Mouse (Mus musculus) spleen, adult 12 weeks (tissue): Measurements from ENCODE around the gene Bard1.

Experiments
- DNase-seq: peaks from one replicate; pipeline ENCODE4 v3.0.0; 2022; ENCODE audit warnings: low spot score

The Bard1 gene

DNA sequence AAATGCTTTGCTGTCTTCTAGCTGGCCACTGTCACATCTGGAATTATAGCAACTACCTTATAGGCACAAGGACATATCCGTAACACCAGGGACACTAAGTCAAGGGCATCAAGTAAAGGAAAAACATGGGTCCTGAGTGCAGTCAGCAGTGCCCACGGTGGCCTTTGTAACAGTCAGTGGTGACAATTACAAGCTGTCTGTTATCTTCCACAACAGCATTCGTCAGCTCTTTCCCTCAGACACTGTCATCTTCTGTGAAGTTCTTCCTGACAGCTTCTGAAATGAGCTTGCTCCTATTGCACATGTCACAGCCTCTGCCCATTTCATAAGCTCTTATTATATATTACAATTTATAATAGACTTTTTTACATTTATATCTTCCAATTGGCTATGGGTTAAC is 50.7 kb downstream of the Bard1 start:
- DNase-seq: no peak

DNA sequence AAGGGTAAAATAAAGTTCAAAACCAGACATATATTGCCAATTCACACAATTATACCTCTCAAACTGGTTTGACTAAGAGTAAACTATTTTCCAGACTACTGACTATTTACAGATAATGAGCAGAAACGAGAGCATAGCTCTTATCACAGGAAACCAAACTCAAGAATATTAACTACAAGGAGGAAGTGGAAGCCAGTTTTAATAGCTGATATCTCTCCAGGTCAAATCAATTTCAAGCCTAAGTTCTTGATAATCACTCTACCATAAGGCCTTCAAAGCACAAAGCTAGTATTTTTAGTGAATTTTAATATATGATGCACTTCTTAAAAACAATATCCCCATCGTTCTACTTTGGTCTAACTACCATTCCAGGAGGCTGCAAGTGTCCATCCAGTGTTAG is 57.8 kb downstream of the Bard1 start:
- DNase-seq: no peak

DNA sequence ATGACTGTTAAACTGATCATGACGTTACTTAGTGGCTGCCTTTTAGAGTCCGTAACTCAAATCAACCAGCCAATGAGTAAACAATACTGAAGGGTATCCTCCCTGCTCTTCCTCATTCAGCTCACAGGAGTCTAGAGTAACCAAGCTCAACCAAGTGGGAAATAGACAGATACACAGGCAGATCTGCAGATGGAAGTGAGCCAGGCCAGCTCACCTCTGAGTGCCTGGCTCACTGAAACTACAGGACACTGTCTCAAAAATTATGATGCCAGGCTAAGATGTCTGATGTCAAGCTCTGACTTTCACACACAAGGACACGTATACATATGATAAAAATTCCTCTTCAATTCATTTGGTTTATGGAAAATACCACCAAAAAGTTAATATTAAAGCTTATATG is 59.0 kb downstream of the Bard1 start:
- DNase-seq: no peak

- DNase-seq: no peak
Measured at GRCm38 (mm10) chr1:71036999-71037398, 65.9 kb downstream of the Bard1 start.

- no peak for DNase-seq
Measured at GRCm38 (mm10) chr1:71035565-71035964, 67.4 kb downstream of the Bard1 start.

DNA sequence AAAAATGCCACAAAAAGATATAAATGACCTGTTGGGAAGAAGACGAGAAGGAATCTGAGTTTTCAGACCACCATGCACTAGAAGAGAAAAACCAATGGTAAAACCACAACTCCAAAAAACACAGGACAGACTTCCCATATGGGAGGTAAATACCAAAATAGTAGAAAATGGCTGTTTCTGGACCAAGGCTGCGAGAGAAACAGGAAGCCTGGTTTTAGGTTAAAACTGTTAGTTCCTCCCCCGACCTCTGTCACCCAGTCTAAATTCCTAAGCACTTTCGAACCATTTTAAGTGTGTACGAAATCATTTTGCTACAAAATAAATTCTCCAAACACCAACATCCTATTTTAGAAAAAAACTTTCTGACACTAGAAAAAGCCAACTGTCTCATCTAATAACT is 80.2 kb downstream of the Bard1 start:
- DNase-seq: no peak

GRCm38 (mm10) chr1:71014345-71014744 is 88.6 kb downstream of the Bard1 start:
- DNase-seq: no peak

GRCm38 (mm10) chr1:71005998-71006397 is 96.9 kb downstream of the Bard1 start:
- DNase-seq: no peak

DNA sequence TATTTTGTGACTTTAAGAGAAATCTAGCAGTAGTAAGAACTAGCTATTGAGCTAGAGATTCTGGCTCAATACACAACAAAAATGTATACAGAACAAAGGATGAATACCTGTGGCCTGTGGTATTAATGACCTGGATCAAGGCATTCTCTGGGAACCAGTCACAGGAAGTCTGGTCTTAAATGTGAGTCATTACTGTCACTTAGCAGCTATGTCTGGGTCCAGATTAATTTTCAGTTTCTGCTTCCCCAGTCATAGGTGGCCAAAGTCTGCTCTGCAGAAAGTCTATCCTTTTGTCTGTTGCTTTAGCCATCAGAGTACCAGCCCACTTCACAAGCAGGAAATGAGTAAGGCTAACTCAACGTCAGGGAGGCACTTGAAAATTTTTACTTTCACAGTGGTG is 98.8 kb downstream of the Bard1 start:
- no peak for DNase-seq

GRCm38 (mm10) chr1:71003741-71004140 is 99.2 kb downstream of the Bard1 start:
- DNase-seq: no peak

GRCm38 (mm10) chr1:70997377-70997993 is 105.5 kb downstream of the Bard1 start:
- no peak for DNase-seq

DNA sequence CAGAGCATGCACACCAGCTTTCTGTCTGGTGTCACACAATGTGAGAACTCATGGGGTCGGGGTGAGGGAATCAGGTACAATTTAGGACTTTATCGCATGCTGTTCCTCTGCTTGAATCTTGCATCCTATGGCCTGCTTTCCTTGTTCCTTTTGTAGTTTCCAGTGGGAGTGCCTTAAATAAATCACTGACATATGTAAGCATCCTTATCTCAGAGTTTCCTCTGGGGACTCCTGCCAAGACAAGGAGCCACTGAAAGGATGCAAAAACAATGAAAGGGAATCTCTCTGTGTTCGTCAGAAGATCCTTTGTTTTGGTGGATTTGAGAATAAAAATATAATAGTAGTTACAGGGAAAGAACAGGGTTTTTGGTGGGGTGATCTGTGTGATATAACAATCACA is 106.2 kb downstream of the Bard1 start:
- DNase-seq: no peak
